ENCODE assay signal across 8 mouse cellular contexts in genomic region chr10:60826461-60827237, GRCm38 (mm10). TPM values are rescaled to one million over a fixed set of nuclear protein-coding genes. Genes with fewer than 3 reads are reported as not detected.
DNase-seq lines count a peak whose midpoint lies in the region; ATAC-seq lines count a peak whose summit lies in the region.

No protein-coding gene starts in this region.

- 2% methylated on average over 33 of the region's 34 CpGs for WGBS in forebrain, embryonic 12.5 days
- WGBS in intestine, embryonic 16.5 days, result 2% methylated on average over 33 of the region's 34 CpGs
- WGBS in liver, embryonic 11.5 days, result 3% methylated on average over 34 of the region's 34 CpGs
- WGBS in neural tube, embryonic 15.5 days, result 2% methylated on average over 31 of the region's 34 CpGs

- no peak overlapping the region for H3K27ac ChIP-seq in brown adipose tissue, adult 24 weeks (replicated peaks; ENCODE audit: low read depth, low read length)
- 0 out of 2 replicates have a peak overlapping the region, but pooled peaks have one; percentile 5 for H3K27ac ChIP-seq in forebrain, embryonic 12.5 days
- no peak overlapping the region for H3K27ac ChIP-seq in intestine, embryonic 16.5 days (ENCODE audit: low read length)
- H3K27ac ChIP-seq in liver, embryonic 11.5 days (ENCODE audit: low read depth, low read length), result no peak overlapping the region
- H3K27ac ChIP-seq in neural tube, embryonic 15.5 days (replicated peaks), result 0 out of 2 replicates have a peak overlapping the region, but pooled peaks have one; percentile 23

- H3K36me3 ChIP-seq in forebrain, embryonic 12.5 days (replicated peaks), result no peaks in the 10 kb centered on the region
- H3K36me3 ChIP-seq in intestine, embryonic 16.5 days (ENCODE audit: control insufficient read depth, insufficient read depth, low read length), result no peaks in the 10 kb centered on the region
- no peaks in the 10 kb centered on the region for H3K36me3 ChIP-seq in liver, embryonic 11.5 days (ENCODE audit: control insufficient read depth, insufficient read depth, low read length)
- no peaks in the 10 kb centered on the region for H3K36me3 ChIP-seq in neural tube, embryonic 15.5 days

- H3K9ac ChIP-seq in forebrain, embryonic 12.5 days, result peak overlapping the region; percentile 59
- peak overlapping the region; percentile 61; the same call in 1 of the 2 replicates for H3K9ac ChIP-seq in intestine, embryonic 16.5 days (ENCODE audit: low read depth, low read length)
- 0 out of 2 replicates have a peak overlapping the region, but pooled peaks have one; percentile 20 for H3K9ac ChIP-seq in liver, embryonic 11.5 days (ENCODE audit: low read depth, low read length)
- peak overlapping the region; percentile 44 for H3K9ac ChIP-seq in neural tube, embryonic 15.5 days (replicated peaks)

- peaks cover 67% of the 10 kb centered on the region for H3K27me3 ChIP-seq in forebrain, embryonic 12.5 days
- peaks cover 17% of the 10 kb centered on the region for H3K27me3 ChIP-seq in intestine, embryonic 16.5 days (replicated peaks; ENCODE audit: control insufficient read depth, insufficient read depth, low read length)
- H3K27me3 ChIP-seq in liver, embryonic 11.5 days (replicated peaks; ENCODE audit: control insufficient read depth, insufficient read depth, low read length), result peaks cover 65% of the 10 kb centered on the region
- peaks cover 43% of the 10 kb centered on the region for H3K27me3 ChIP-seq in neural tube, embryonic 15.5 days (replicated peaks)

- ATAC-seq in forebrain, embryonic 12.5 days (ENCODE audit: low FRiP score), result no peak
- ATAC-seq in intestine, embryonic 16.5 days, result no peak
- no peak for ATAC-seq in liver, embryonic 11.5 days (replicated peaks; ENCODE audit: low FRiP score)
- ATAC-seq in neural tube, embryonic 15.5 days (ENCODE audit: low FRiP score), result peak; percentile 32; the same call in 1 of the 2 replicates
- ATAC-seq in granulocyte monocyte progenitor cell, adult 5-6 weeks (replicated peaks; ENCODE audit: poor library complexity, severe bottlenecking), result no peak

- peak overlapping the region; percentile 87 for H3K4me2 ChIP-seq in forebrain, embryonic 12.5 days
- H3K4me2 ChIP-seq in intestine, embryonic 16.5 days (ENCODE audit: low read depth, low read length), result peak overlapping the region; percentile 79
- H3K4me2 ChIP-seq in liver, embryonic 11.5 days, result peak overlapping the region; percentile 67
- peak overlapping the region; percentile 99 for H3K4me2 ChIP-seq in neural tube, embryonic 15.5 days

- H3K4me3 ChIP-seq in brown adipose tissue, adult 24 weeks (ENCODE audit: insufficient read depth, low read depth, low read length), result peak overlapping the region; percentile 52
- peak overlapping the region; percentile 42 for H3K4me3 ChIP-seq in forebrain, embryonic 12.5 days (replicated peaks)
- H3K4me3 ChIP-seq in intestine, embryonic 16.5 days (ENCODE audit: low read length), result peak overlapping the region; percentile 45
- peak overlapping the region; percentile 41 for H3K4me3 ChIP-seq in liver, embryonic 11.5 days (ENCODE audit: low read depth, low read length)
- peak overlapping the region; percentile 45 for H3K4me3 ChIP-seq in neural tube, embryonic 15.5 days (replicated peaks)

- no peaks in the 10 kb centered on the region for H3K9me3 ChIP-seq in forebrain, embryonic 12.5 days
- H3K9me3 ChIP-seq in intestine, embryonic 16.5 days (ENCODE audit: control insufficient read depth, low read length), result no peaks in the 10 kb centered on the region
- no peaks in the 10 kb centered on the region for H3K9me3 ChIP-seq in liver, embryonic 11.5 days (ENCODE audit: control insufficient read depth, low read length)
- H3K9me3 ChIP-seq in neural tube, embryonic 15.5 days (replicated peaks), result no peaks in the 10 kb centered on the region

- peak; percentile 57 for DNase-seq in adrenal gland, postnatal 14 days
- no peak for DNase-seq in adrenal gland, adult 8-10 months
- DNase-seq in liver, embryonic 11.5 days (ENCODE audit: low spot score), result no peak

- peaks cover 11% of the 10 kb centered on the region; the same call in 1 of the 2 replicates for H3K4me1 ChIP-seq in brown adipose tissue, adult 24 weeks (ENCODE audit: control insufficient read depth, insufficient read depth, insufficient read length, low read length)
- peaks cover 61% of the 10 kb centered on the region for H3K4me1 ChIP-seq in forebrain, embryonic 12.5 days
- H3K4me1 ChIP-seq in intestine, embryonic 16.5 days (ENCODE audit: control insufficient read depth, insufficient read depth, low read length), result peaks cover 41% of the 10 kb centered on the region
- H3K4me1 ChIP-seq in liver, embryonic 11.5 days (replicated peaks; ENCODE audit: control insufficient read depth, insufficient read depth, low read length), result peaks cover 10% of the 10 kb centered on the region
- H3K4me1 ChIP-seq in neural tube, embryonic 15.5 days, result peaks cover 53% of the 10 kb centered on the region

RNA-seq across cellular contexts. Expression of gene Unc5b, which starts 4.7 kb away (rescaled TPM):
- 10.5 and 11.3 TPM in 2 replicates for total RNA-seq in adrenal gland, postnatal 14 days (2021)
- 1 to 10 TPM; 3.9 to 7.9 (median 6.1) TPM for total RNA-seq in adrenal gland, adult 8-10 months (2022)
- polyA plus RNA-seq in brown adipose tissue, adult 24 weeks (2012; ENCODE audit: insufficient read depth, insufficient read length, missing spikeins), result 1.7 and 2.5 TPM in 2 replicates
- polyA plus RNA-seq in forebrain, embryonic 12.5 days (2016; fragmentation: Nextera tagmentation; extraction: Ambion mirVana), result 3.6 and 4.7 TPM in 2 replicates
- 4.3 and 4.6 TPM in 2 replicates for polyA plus RNA-seq in intestine, embryonic 16.5 days (2015; fragmentation: Nextera tagmentation; extraction: Ambion mirVana)
- 3.2 and 4.2 TPM in 2 replicates for polyA plus RNA-seq in liver, embryonic 11.5 days (2014; fragmentation: Nextera tagmentation; extraction: Ambion mirVana)
- 2.3 and 2.8 TPM in 2 replicates for polyA plus RNA-seq in neural tube, embryonic 15.5 days (2015; fragmentation: Nextera tagmentation; extraction: Ambion mirVana)
- total RNA-seq in granulocyte monocyte progenitor cell, adult 5-6 weeks (2014; fragmentation: Nextera tagmentation), result not detected in 2 replicates
- not detected in 2 replicates for total RNA-seq in granulocyte monocyte progenitor cell, adult 5-6 weeks (2017)

Comparison
In these comparisons a context has a peak if more than half of its experiments do, and no peak if none do; other contexts are left out.
1. H3K27ac ChIP-seq: peak in forebrain, embryonic 12.5 days (single experiment) and neural tube, embryonic 15.5 days (single experiment); none in brown adipose tissue, adult 24 weeks (single experiment), intestine, embryonic 16.5 days (single experiment) and liver, embryonic 11.5 days (single experiment).
2. Peak in every context shown above with its lines, with median percentiles within 50 percentile points of each other: H3K4me3 ChIP-seq, H3K4me2 ChIP-seq and H3K9ac ChIP-seq.